Mouse (Mus musculus): Measurements from ENCODE around the gene Sp3. TPM values are rescaled to one million over a fixed set of nuclear protein-coding genes. Genes with fewer than 3 reads are reported as not detected.
"Not testable (repeated sequence)": the region's sequence is repeated elsewhere in the genome, so short reads cannot be mapped to it uniquely, and the experiment has no call there.

Gene Sp3
- polyA plus RNA-seq (2012; ENCODE audit: insufficient read depth, insufficient read length, low replicate concordance, missing spikeins) = 200 TPM in 1 of 2 replicates, not detected in the other

GRCm38 (mm10) chr2:72980337-72981074 is at the start of gene Sp3:
Gene Sp3 (minus strand): TSS chr2:72980446.
- H3K27ac ChIP-seq (ENCODE audit: insufficient read depth, low read depth, low read length) = peak within 1 kb of the TSS; percentile 100
- H3K4me3 ChIP-seq (ENCODE audit: insufficient read depth, low read depth, low read length) = peak within 1 kb of the TSS; percentile 100
- no peaks in the 10 kb centered on the region for H3K4me1 ChIP-seq (ENCODE audit: control insufficient read depth, insufficient read depth, low read length)
- TF ChIP-seq POLR2A (IDR thresholded peaks at IDR 0.05; ENCODE audit: insufficient read depth, low read depth, low read length) (peak; percentile 97), CTCF (IDR thresholded peaks at IDR 0.05; ENCODE audit: insufficient read depth, low read depth, low read length) (no peak)
- under 1% methylated on average over 64 of the region's 64 CpGs for WGBS

GRCm38 (mm10) chr2:73029846-73030245 is 49.6 kb upstream of the Sp3 start:
- H3K4me3 ChIP-seq (ENCODE audit: insufficient read depth, low read depth, low read length) = no peak overlapping the region
- H3K4me1 ChIP-seq (ENCODE audit: control insufficient read depth, insufficient read depth, low read length) = no peaks in the 10 kb centered on the region
- TF ChIP-seq POLR2A (IDR thresholded peaks at IDR 0.05; ENCODE audit: insufficient read depth, low read depth, low read length) = no peak
- TF ChIP-seq CTCF (IDR thresholded peaks at IDR 0.05; ENCODE audit: insufficient read depth, low read depth, low read length) = no peak
- 96% methylated on average over 3 of the region's 3 CpGs for WGBS
- no peak overlapping the region for H3K27ac ChIP-seq (ENCODE audit: insufficient read depth, low read depth, low read length)

GRCm38 (mm10) chr2:73028019-73028418 is 47.8 kb upstream of the Sp3 start:
- TF ChIP-seq POLR2A (IDR thresholded peaks at IDR 0.05; ENCODE audit: insufficient read depth, low read depth, low read length) (no peak), CTCF (IDR thresholded peaks at IDR 0.05; ENCODE audit: insufficient read depth, low read depth, low read length) (no peak)
- WGBS = 95% methylated on average over 3 of the region's 3 CpGs
- Histone ChIP-seq H3K4me3 (ENCODE audit: insufficient read depth, low read depth, low read length) (no peak overlapping the region), H3K4me1 (ENCODE audit: control insufficient read depth, insufficient read depth, low read length) (no peaks in the 10 kb centered on the region), H3K27ac (ENCODE audit: insufficient read depth, low read depth, low read length) (no peak overlapping the region)

GRCm38 (mm10) chr2:73027126-73027525 is 46.9 kb upstream of the Sp3 start:
- no peak overlapping the region for H3K27ac ChIP-seq (ENCODE audit: insufficient read depth, low read depth, low read length)
- H3K4me3 ChIP-seq (ENCODE audit: insufficient read depth, low read depth, low read length) = no peak overlapping the region
- 62% methylated on average over 3 of the region's 3 CpGs for WGBS
- H3K4me1 ChIP-seq (ENCODE audit: control insufficient read depth, insufficient read depth, low read length) = no peaks in the 10 kb centered on the region
- TF ChIP-seq POLR2A (IDR thresholded peaks at IDR 0.05; ENCODE audit: insufficient read depth, low read depth, low read length) = no peak
- no peak for TF ChIP-seq CTCF (IDR thresholded peaks at IDR 0.05; ENCODE audit: insufficient read depth, low read depth, low read length)

GRCm38 (mm10) chr2:73023803-73024202 is 43.6 kb upstream of the Sp3 start:
- TF ChIP-seq CTCF (IDR thresholded peaks at IDR 0.05; ENCODE audit: insufficient read depth, low read depth, low read length) (no peak), POLR2A (IDR thresholded peaks at IDR 0.05; ENCODE audit: insufficient read depth, low read depth, low read length) (no peak)
- H3K27ac ChIP-seq (ENCODE audit: insufficient read depth, low read depth, low read length) = no peak overlapping the region
- no peak overlapping the region for H3K4me3 ChIP-seq (ENCODE audit: insufficient read depth, low read depth, low read length)
- 59% methylated on average over 6 of the region's 6 CpGs for WGBS
- H3K4me1 ChIP-seq (ENCODE audit: control insufficient read depth, insufficient read depth, low read length) = no peaks in the 10 kb centered on the region

GRCm38 (mm10) chr2:73021046-73021445 is 40.8 kb upstream of the Sp3 start:
- Histone ChIP-seq H3K27ac (ENCODE audit: insufficient read depth, low read depth, low read length) (no peak overlapping the region), H3K4me1 (ENCODE audit: control insufficient read depth, insufficient read depth, low read length) (no peaks in the 10 kb centered on the region), H3K4me3 (ENCODE audit: insufficient read depth, low read depth, low read length) (no peak overlapping the region)
- TF ChIP-seq CTCF (IDR thresholded peaks at IDR 0.05; ENCODE audit: insufficient read depth, low read depth, low read length) = no peak
- no peak for TF ChIP-seq POLR2A (IDR thresholded peaks at IDR 0.05; ENCODE audit: insufficient read depth, low read depth, low read length)
- WGBS = 86% methylated on average over 6 of the region's 6 CpGs

GRCm38 (mm10) chr2:73019371-73020146 is 39.3 kb upstream of the Sp3 start:
- 51% methylated on average over 9 of the region's 9 CpGs for WGBS
- TF ChIP-seq CTCF (IDR thresholded peaks at IDR 0.05; ENCODE audit: insufficient read depth, low read depth, low read length) = no peak
- no peak for TF ChIP-seq POLR2A (IDR thresholded peaks at IDR 0.05; ENCODE audit: insufficient read depth, low read depth, low read length)
- H3K4me1 ChIP-seq (ENCODE audit: control insufficient read depth, insufficient read depth, low read length) = no peaks in the 10 kb centered on the region
- H3K27ac ChIP-seq (ENCODE audit: insufficient read depth, low read depth, low read length) = no peak overlapping the region
- H3K4me3 ChIP-seq (ENCODE audit: insufficient read depth, low read depth, low read length) = no peak overlapping the region

- H3K4me1 ChIP-seq (ENCODE audit: control insufficient read depth, insufficient read depth, low read length); H3K27ac ChIP-seq (ENCODE audit: insufficient read depth, low read depth, low read length); H3K4me3 ChIP-seq (ENCODE audit: insufficient read depth, low read depth, low read length): not testable (repeated sequence)
- WGBS = 85% methylated on average over 9 of the region's 9 CpGs
These were observed 33.8 kb upstream of the Sp3 start for GRCm38 (mm10) chr2:73014063-73014462.

GRCm38 (mm10) chr2:73012636-73013035 is 32.4 kb upstream of the Sp3 start:
- no peak overlapping the region for H3K27ac ChIP-seq (ENCODE audit: insufficient read depth, low read depth, low read length)
- H3K4me1 ChIP-seq (ENCODE audit: control insufficient read depth, insufficient read depth, low read length) = no peaks in the 10 kb centered on the region
- WGBS = 77% methylated on average over 20 of the region's 20 CpGs
- H3K4me3 ChIP-seq (ENCODE audit: insufficient read depth, low read depth, low read length) = no peak overlapping the region
- TF ChIP-seq CTCF (IDR thresholded peaks at IDR 0.05; ENCODE audit: insufficient read depth, low read depth, low read length) (no peak), POLR2A (IDR thresholded peaks at IDR 0.05; ENCODE audit: insufficient read depth, low read depth, low read length) (no peak)

Measured in olfactory bulb, adult 2 months (tissue).